Mouse (Mus musculus) erythroblast, embryonic 14.5 days (primary cell): ENCODE measurements around the gene Pcmtd2.

Source experiments
- GATA1 ChIP-seq: IDR thresholded peaks from 2 replicates; pipeline ENCODE4 v1.6.1; 2012; ENCODE audit warnings: low read length, inconsistent platforms, mixed read lengths
- TAL1 ChIP-seq: IDR thresholded peaks from 3 replicates; pipeline ENCODE4 v1.6.1; 2012; ENCODE audit warnings: low read length, inconsistent platforms, mixed read lengths

GRCm38 (mm10) chr2:181797672-181798071 is 40.0 kb upstream of the Pcmtd2 start:
- no peak for TF ChIP-seq TAL1
- no peak for TF ChIP-seq GATA1
